Mouse (Mus musculus) limb, embryonic 11.5 days (tissue): ENCODE results near the gene Nucks1. TPM values are rescaled to one million over a fixed set of nuclear protein-coding genes. Genes with fewer than 3 reads are reported as not detected.

ENCODE experiments used
- ATAC-seq: fragments of 200-750 bp; cut with Nextera tagmentation; 2 replicates; pipeline ENCODE4 v1.8.0; 2017; ENCODE audit warnings: low read depth; ENCODE audit not compliant: insufficient number of reproducible peaks, low FRiP score, low TSS enrichment
- DNase-seq: peaks from one replicate; pipeline ENCODE4 v3.0.0-alpha.2; 2015; ENCODE audit warnings: low spot score
- H3K27ac ChIP-seq: fragments of 300-500 bp; sonication (generic); replicated peaks from 2 replicates; pipeline ENCODE4 v1.5.1; 2014; ENCODE audit warnings: low read depth, mild to moderate bottlenecking, low read length
- H3K27me3 ChIP-seq: fragments of 300-500 bp; sonication (generic); 2 replicates; pipeline ENCODE4 v1.6.1; 2014; ENCODE audit warnings: mild to moderate bottlenecking, low read length, mixed read lengths; ENCODE audit not compliant: control insufficient read depth, insufficient read depth
- H3K36me3 ChIP-seq: fragments of 300-500 bp; sonication (generic); 2 replicates; pipeline ENCODE4 v1.6.1; 2014; ENCODE audit warnings: mild to moderate bottlenecking, low read length, moderate library complexity, mixed read lengths; ENCODE audit not compliant: control insufficient read depth, insufficient read depth
- H3K4me1 ChIP-seq: fragments of 300-500 bp; sonication (generic); 2 replicates; pipeline ENCODE4 v1.6.1; 2014; ENCODE audit warnings: low read length, mixed read lengths; ENCODE audit not compliant: control insufficient read depth, insufficient read depth
- H3K4me2 ChIP-seq: fragments of 300-500 bp; sonication (generic); 2 replicates; pipeline ENCODE4 v1.6.1; 2014; ENCODE audit warnings: low read depth, mild to moderate bottlenecking, moderate library complexity; ENCODE audit not compliant: severe bottlenecking
- H3K4me3 ChIP-seq: fragments of 300-500 bp; sonication (generic); 2 replicates; pipeline ENCODE4 v1.5.1; 2014; ENCODE audit warnings: low read depth, low read length
- H3K9ac ChIP-seq: fragments of 300-500 bp; sonication (generic); 2 replicates; pipeline ENCODE4 v1.6.1; 2014; ENCODE audit warnings: mild to moderate bottlenecking, low read length
- H3K9me3 ChIP-seq: fragments of 300-500 bp; sonication (generic); 2 replicates; pipeline ENCODE4 v1.6.1; 2016; ENCODE audit warnings: low read length; ENCODE audit not compliant: control insufficient read depth
- WGBS: fragments of 180-500 bp; shearing (Covaris S2); extraction: QIAGEN DNeasy Blood & Tissue Kit; methylation state at CpG from one replicate; pipeline ENCODE4 v1.1.7; 2014; 5-methylcytosine and 5-hydroxymethylcytosine counted together
- polyA plus RNA-seq: library from polyadenylated mRNA; unstranded; fragments of >200 nt; fragmentation: Nextera tagmentation; extraction: Ambion mirVana; gene quantifications from 2 replicates; pipeline ENCODE4 v1.2.1, GENCODE M21; 2014

Nucks1 gene
- polyA plus RNA-seq, 1 experiment from 2014 or later: 63.4 TPM

- Histone ChIP-seq H3K9ac (no peak overlapping the region), H3K27ac (no peak overlapping the region), H3K9me3 (no peaks in the 10 kb centered on the region), H3K4me1 (no peaks in the 10 kb centered on the region), H3K27me3 (no peaks in the 10 kb centered on the region), H3K4me3 (no peak overlapping the region), H3K4me2 (no peak overlapping the region), H3K36me3 (no peaks in the 10 kb centered on the region)
- 66% methylated on average over 2 of the region's 2 CpGs for WGBS
- no peak for ATAC-seq
- DNase-seq: no peak
Observed at GRCm38 (mm10) chr1:131879816-131880215, 30.5 kb upstream of the Nucks1 start.

- peak; percentile 53 for DNase-seq
- no peaks in the 10 kb centered on the region for H3K4me1 ChIP-seq
Observed at GRCm38 (mm10) chr1:131882787-131883186, 27.5 kb upstream of the Nucks1 start.

DNA sequence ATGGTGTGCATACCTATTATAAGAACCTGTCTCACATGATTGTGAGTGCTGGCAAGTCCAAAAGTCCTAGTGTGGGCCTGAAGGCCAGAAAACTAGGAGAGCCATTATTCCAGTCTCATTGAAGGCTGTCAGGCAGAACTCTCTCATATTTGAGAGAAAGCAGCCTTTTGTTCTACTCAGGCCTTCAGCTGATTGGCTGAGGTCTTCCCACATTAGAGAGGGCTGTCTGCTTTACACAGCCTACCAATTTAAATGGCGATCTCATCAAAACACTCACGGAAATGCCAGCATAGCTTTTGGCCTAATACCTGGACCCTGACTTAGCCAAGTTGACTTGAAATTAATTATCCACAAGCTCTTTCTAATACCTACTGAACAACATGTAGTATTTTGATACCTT is 24.2 kb upstream of the Nucks1 start:
- Histone ChIP-seq H3K9me3 (no peaks in the 10 kb centered on the region), H3K27ac (no peak overlapping the region), H3K9ac (no peak overlapping the region), H3K4me1 (no peaks in the 10 kb centered on the region), H3K4me2 (no peak overlapping the region), H3K27me3 (no peaks in the 10 kb centered on the region), H3K36me3 (no peaks in the 10 kb centered on the region), H3K4me3 (no peak overlapping the region)
- WGBS: 82% methylated on average over 2 of the region's 2 CpGs
- DNase-seq (no peak), ATAC-seq (no peak)

More at GRCm38 (mm10) chr1:131882787-131883186, 27.5 kb upstream of the Nucks1 start:
- Histone ChIP-seq H3K4me3 (no peak overlapping the region), H3K27me3 (no peaks in the 10 kb centered on the region), H3K9me3 (no peaks in the 10 kb centered on the region), H3K9ac (no peak overlapping the region), H3K27ac (no peak overlapping the region), H3K4me2 (no peak overlapping the region), H3K36me3 (no peaks in the 10 kb centered on the region)
- WGBS: 48% methylated on average over 2 of the region's 2 CpGs
- no peak for ATAC-seq

GRCm38 (mm10) chr1:131886641-131887040 is 23.7 kb upstream of the Nucks1 start:
- 86% methylated on average over 3 of the region's 3 CpGs for WGBS
- no peaks in the 10 kb centered on the region for H3K4me1 ChIP-seq
- H3K27ac ChIP-seq: no peak overlapping the region
- no peaks in the 10 kb centered on the region for H3K9me3 ChIP-seq
- ATAC-seq (no peak), DNase-seq (no peak)
- no peak overlapping the region for H3K4me2 ChIP-seq
- no peaks in the 10 kb centered on the region for H3K27me3 ChIP-seq
- no peak overlapping the region for H3K4me3 ChIP-seq
- no peaks in the 10 kb centered on the region for H3K36me3 ChIP-seq
- H3K9ac ChIP-seq: no peak overlapping the region

GRCm38 (mm10) chr1:131890043-131890658 is 20.2 kb upstream of the Nucks1 start:
- H3K9ac ChIP-seq: no peak overlapping the region

DNA sequence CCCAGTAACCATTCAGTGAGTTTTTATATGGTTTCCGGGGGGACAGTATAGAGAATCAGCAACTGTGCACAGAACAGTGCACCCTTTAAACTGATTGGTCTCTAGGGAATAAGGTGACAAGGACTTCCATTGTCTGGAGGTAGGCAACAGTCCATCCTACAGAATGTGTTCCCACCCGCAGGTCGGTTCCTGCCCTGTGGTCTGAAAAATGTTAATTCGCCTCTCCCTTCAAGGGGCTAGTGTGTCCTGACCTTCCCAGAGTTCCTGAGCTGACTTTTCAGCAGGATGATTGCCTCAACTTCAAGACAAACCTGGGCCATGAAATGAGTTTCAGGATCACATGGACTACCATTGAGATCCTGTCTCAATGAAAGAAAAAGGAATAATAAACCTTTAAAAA is 18.9 kb upstream of the Nucks1 start:
- no peaks in the 10 kb centered on the region for H3K4me1 ChIP-seq
- no peak overlapping the region for H3K4me3 ChIP-seq
- H3K36me3 ChIP-seq: no peaks in the 10 kb centered on the region
- no peak overlapping the region for H3K9ac ChIP-seq
- H3K27me3 ChIP-seq: no peaks in the 10 kb centered on the region
- 73% methylated on average over 4 of the region's 4 CpGs for WGBS
- no peak for ATAC-seq
- no peaks in the 10 kb centered on the region for H3K9me3 ChIP-seq
- DNase-seq: no peak
- H3K4me2 ChIP-seq: no peak overlapping the region
- H3K27ac ChIP-seq: no peak overlapping the region

More at GRCm38 (mm10) chr1:131890043-131890658, 20.2 kb upstream of the Nucks1 start:
- H3K4me3 ChIP-seq: no peak overlapping the region
- H3K27ac ChIP-seq: no peak overlapping the region
- H3K4me1 ChIP-seq: no peaks in the 10 kb centered on the region
- no peak for DNase-seq
- H3K9me3 ChIP-seq: no peaks in the 10 kb centered on the region
- no peak overlapping the region for H3K4me2 ChIP-seq
- no peaks in the 10 kb centered on the region for H3K36me3 ChIP-seq
- WGBS: 73% methylated on average over 6 of the region's 6 CpGs
- no peaks in the 10 kb centered on the region for H3K27me3 ChIP-seq
- no peak for ATAC-seq

DNA sequence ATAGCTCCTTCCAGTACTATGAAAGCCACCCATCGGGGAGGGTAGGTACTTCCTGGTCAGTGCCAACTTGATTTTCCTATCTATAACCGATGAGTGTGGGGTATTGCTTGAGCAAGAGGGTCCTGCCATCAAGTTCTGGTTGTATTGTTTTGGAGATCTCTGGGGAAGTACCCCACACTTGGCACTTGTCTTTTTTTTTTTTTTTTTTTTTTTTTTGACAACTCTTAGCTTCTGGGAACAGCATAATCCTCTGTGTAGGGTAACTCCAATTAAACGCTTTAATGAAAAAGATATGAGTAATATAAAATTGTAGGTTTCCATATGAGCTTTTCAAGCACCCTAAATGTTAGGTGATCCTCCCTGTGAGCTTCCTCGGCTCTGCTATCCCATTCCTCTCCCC is 7.7 kb upstream of the Nucks1 start:
- Histone ChIP-seq H3K4me3 (no peak overlapping the region), H3K9me3 (no peaks in the 10 kb centered on the region), H3K9ac (no peak overlapping the region), H3K4me2 (no peak overlapping the region), H3K4me1 (no peaks in the 10 kb centered on the region), H3K27ac (no peak overlapping the region), H3K36me3 (no peaks in the 10 kb centered on the region), H3K27me3 (no peaks in the 10 kb centered on the region)
- DNase-seq (no peak), ATAC-seq (no peak)
- WGBS: 89% methylated on average over 4 of the region's 4 CpGs

GRCm38 (mm10) chr1:131903251-131903650 is 7.1 kb upstream of the Nucks1 start:
- no peak for DNase-seq
- WGBS: 89% methylated on average over 7 of the region's 7 CpGs
- Histone ChIP-seq H3K4me3 (no peak overlapping the region), H3K27ac (no peak overlapping the region), H3K27me3 (no peaks in the 10 kb centered on the region), H3K4me1 (no peaks in the 10 kb centered on the region), H3K9me3 (no peaks in the 10 kb centered on the region), H3K36me3 (no peaks in the 10 kb centered on the region), H3K4me2 (no peak overlapping the region), H3K9ac (no peak overlapping the region)
- no peak for ATAC-seq

GRCm38 (mm10) chr1:131905497-131905896 is 4.8 kb upstream of the Nucks1 start:
- H3K9ac ChIP-seq: no peak overlapping the region
- no peak overlapping the region for H3K4me3 ChIP-seq
- no peaks in the 10 kb centered on the region for H3K9me3 ChIP-seq
- DNase-seq (no peak), ATAC-seq (no peak)
- no peak overlapping the region for H3K4me2 ChIP-seq
- WGBS: 26% methylated on average over 1 of the region's 1 CpGs
- H3K27me3 ChIP-seq: no peaks in the 10 kb centered on the region
- H3K27ac ChIP-seq: no peak overlapping the region
- H3K4me1 ChIP-seq: no peaks in the 10 kb centered on the region
- H3K36me3 ChIP-seq: no peaks in the 10 kb centered on the region
